Mouse (Mus musculus) C2C12 (cell line): ENCODE measurements around the gene Itpr1.

Source experiments
- CTCF ChIP-seq: IDR thresholded peaks from one replicate; pipeline ENCODE4 v1.5.1; 2011; ENCODE audit not compliant: control insufficient read depth, insufficient read depth, insufficient read length
- MAX ChIP-seq: IDR thresholded peaks from one replicate; pipeline ENCODE4 v1.6.1; 2011; ENCODE audit warnings: mild to moderate bottlenecking, control low read depth
- USF1 ChIP-seq: IDR thresholded peaks from one replicate; pipeline ENCODE4 v1.6.1; 2011; ENCODE audit warnings: low read depth, mild to moderate bottlenecking, control low read depth, moderate library complexity

DNA sequence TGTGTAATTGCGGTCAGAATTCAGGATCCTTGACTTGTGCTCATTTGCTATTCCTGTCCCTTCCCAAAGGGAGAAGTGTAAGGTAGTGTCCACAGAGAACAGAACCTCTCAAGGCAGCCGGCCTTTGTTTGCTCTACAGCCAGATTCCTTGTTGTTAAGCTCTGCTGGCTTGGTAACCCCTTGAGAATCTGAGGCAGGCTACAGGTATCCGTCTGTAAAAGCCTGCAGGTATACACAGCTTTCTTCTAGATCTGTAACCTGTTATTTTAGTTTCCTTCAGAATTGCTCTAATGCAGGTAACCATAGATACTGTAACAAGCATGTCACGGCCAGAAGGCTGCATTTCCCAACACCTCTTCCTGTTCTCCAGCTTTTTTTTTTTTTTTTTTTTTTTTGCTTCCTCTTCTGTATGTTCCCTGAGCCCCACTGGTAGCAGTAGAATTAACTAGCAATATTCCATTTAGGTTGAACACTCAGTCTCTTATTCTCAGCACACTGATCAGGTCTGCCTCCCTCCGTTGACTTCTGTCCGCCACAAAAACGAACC, 158.5 kb downstream of the Itpr1 start:
- TF ChIP-seq CTCF = no peak
- no peak for TF ChIP-seq MAX
- TF ChIP-seq USF1 = no peak
